Mouse (Mus musculus): ENCODE results near the gene Vcpkmt.
"Not testable (repeated sequence)": the region's sequence is repeated elsewhere in the genome, so short reads cannot be mapped to it uniquely, and the experiment has no call there.

Gene Vcpkmt

GRCm38 (mm10) chr12:69582613-69583269 lies at the start of gene Vcpkmt:
TSS of gene Vcpkmt (minus strand) at chr12:69583028.
- DNase-seq (ENCODE audit: low spot score): peak; percentile 89

GRCm38 (mm10) chr12:69618590-69618989 lies 35.8 kb upstream of the Vcpkmt start:
- not testable (repeated sequence) for DNase-seq (ENCODE audit: low spot score)

GRCm38 (mm10) chr12:69604367-69604766 lies 21.5 kb upstream of the Vcpkmt start:
- no peak for DNase-seq (ENCODE audit: low spot score)

- DNase-seq (ENCODE audit: low spot score): no peak
These were observed 14.6 kb upstream of the Vcpkmt start for GRCm38 (mm10) chr12:69597446-69597845.

- no peak for DNase-seq (ENCODE audit: low spot score)
These were observed 10.3 kb upstream of the Vcpkmt start for GRCm38 (mm10) chr12:69593130-69593529.

GRCm38 (mm10) chr12:69583270-69583629 lies 422 bp upstream of the Vcpkmt start:
- no peak for DNase-seq (ENCODE audit: low spot score)

GRCm38 (mm10) chr12:69582216-69582612 lies 614 bp downstream of the Vcpkmt start:
- DNase-seq (ENCODE audit: low spot score): no peak

- DNase-seq (ENCODE audit: low spot score): no peak
These were observed 3.2 kb downstream of the Vcpkmt start for GRCm38 (mm10) chr12:69579623-69580022.

GRCm38 (mm10) chr12:69576120-69576627 lies 6.7 kb downstream of the Vcpkmt start:
- DNase-seq (ENCODE audit: low spot score): no peak

- peak; percentile 88 for DNase-seq (ENCODE audit: low spot score)
These were observed 8.6 kb downstream of the Vcpkmt start for GRCm38 (mm10) chr12:69573916-69574881.

GRCm38 (mm10) chr12:69573271-69573670 lies 9.6 kb downstream of the Vcpkmt start:
- DNase-seq (ENCODE audit: low spot score): no peak

- DNase-seq (ENCODE audit: low spot score): no peak
These were observed 12.9 kb downstream of the Vcpkmt start for GRCm38 (mm10) chr12:69569926-69570325.

- DNase-seq (ENCODE audit: low spot score): no peak
These were observed 14.6 kb downstream of the Vcpkmt start for GRCm38 (mm10) chr12:69568266-69568665.

- DNase-seq (ENCODE audit: low spot score): not testable (repeated sequence)
These were observed 21.8 kb downstream of the Vcpkmt start for GRCm38 (mm10) chr12:69561006-69561405.

- no peak for DNase-seq (ENCODE audit: low spot score)
These were observed 26.5 kb downstream of the Vcpkmt start for GRCm38 (mm10) chr12:69556221-69556861.

- DNase-seq (ENCODE audit: low spot score): no peak
These were observed 37.2 kb downstream of the Vcpkmt start for GRCm38 (mm10) chr12:69545456-69546178.

GRCm38 (mm10) chr12:69544994-69545393 lies 37.8 kb downstream of the Vcpkmt start:
- DNase-seq (ENCODE audit: low spot score): no peak

GRCm38 (mm10) chr12:69544562-69544961 lies 38.3 kb downstream of the Vcpkmt start:
- DNase-seq (ENCODE audit: low spot score): no peak

GRCm38 (mm10) chr12:69542376-69542775 lies 40.5 kb downstream of the Vcpkmt start:
- DNase-seq (ENCODE audit: low spot score): no peak

GRCm38 (mm10) chr12:69541663-69542062 lies 41.2 kb downstream of the Vcpkmt start:
- no peak for DNase-seq (ENCODE audit: low spot score)

- DNase-seq (ENCODE audit: low spot score): no peak
These were observed 43.5 kb downstream of the Vcpkmt start for GRCm38 (mm10) chr12:69539353-69539752.
